Mouse (Mus musculus): ENCODE measurements at regions not wholly inside any gene's neighbourhood (a gene's known extent, or its start where the extent isn't known, plus 50 kb on each side); places are given as distances from the start of the nearest gene placed in this dataset.
A peak's percentile ranks its signal among the peaks of the same experiment; 100 is the strongest.

DNA sequence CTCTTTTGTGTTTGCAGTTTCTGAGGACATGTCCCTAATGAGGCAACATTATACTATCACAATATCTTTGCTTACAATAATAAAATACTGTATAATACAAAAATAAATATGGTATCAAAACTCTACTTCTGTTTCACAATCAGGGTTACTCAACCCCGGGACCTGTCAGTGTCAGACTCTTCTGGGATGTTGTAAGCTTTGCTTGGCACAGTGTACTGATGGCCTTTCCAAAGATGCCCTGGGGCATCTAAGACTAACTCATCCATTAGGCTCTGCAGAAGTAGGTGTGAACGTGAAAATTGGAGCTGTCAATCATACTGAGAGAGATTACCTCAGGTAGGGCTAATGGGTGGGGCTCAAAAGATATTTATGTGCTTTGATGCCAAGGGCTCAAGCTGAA lies 249.0 kb downstream of the Gm5447 start:
- peak; percentile 94 for DNase-seq (ENCODE audit: extremely low read depth, low read depth, low spot score)

GRCm38 (mm10) chr13:31240546-31240945 lies 266.5 kb downstream of the Gm5447 start:
- DNase-seq (ENCODE audit: extremely low read depth, low read depth, low spot score) = no peak

DNA sequence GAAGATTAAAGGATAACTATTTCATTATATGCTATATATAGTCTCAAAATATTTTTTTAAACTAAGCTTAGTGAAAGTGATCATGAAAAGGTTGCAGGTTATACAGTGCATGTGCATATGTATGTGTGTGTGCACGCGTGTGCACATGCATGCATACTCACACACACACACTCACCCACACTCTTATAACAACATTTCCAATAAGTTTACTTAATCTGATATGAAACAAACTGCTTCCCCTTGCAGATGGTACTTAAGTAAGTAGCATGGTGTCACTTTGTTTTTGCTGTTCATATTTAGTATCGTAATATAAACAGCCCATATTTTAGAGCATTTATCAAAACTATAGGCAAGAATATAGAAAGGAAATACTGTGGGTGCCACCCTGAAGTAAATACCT lies 275.0 kb downstream of the Gm5447 start:
- no peak for DNase-seq (ENCODE audit: extremely low read depth, low read depth, low spot score)

GRCm38 (mm10) chr13:31249525-31249924 lies 275.5 kb downstream of the Gm5447 start:
- no peak for DNase-seq (ENCODE audit: extremely low read depth, low read depth, low spot score)

GRCm38 (mm10) chr13:31254016-31254415 lies 280.0 kb downstream of the Gm5447 start:
- DNase-seq (ENCODE audit: extremely low read depth, low read depth, low spot score) = no peak

DNA sequence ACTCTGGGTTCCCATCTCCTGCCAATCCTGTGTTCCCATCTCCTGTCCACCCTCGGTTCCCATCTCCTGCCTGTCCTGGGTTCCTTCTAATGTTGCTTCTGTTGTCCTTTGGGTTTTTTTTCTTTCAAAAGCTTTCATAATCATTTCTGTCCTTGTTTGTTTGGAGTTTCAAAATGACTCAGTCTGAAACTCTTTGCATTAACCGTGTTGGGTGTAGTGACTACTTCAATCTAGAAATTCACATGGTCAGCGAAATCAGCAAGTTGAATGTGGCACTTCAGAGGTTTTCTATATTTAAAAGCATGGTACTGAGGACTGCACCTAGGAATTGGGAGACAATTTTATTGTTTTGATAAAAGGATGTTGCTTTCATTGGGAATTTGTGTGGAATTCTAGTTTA lies 280.7 kb downstream of the Gm5447 start:
- DNase-seq (ENCODE audit: extremely low read depth, low read depth, low spot score) = no peak

- peak; percentile 69 for DNase-seq (ENCODE audit: extremely low read depth, low read depth, low spot score)
Observed at GRCm38 (mm10) chr13:31255506-31255905, 281.5 kb downstream of the Gm5447 start.

GRCm38 (mm10) chr13:31267865-31268264 lies 288.1 kb upstream of the Foxq1 start:
- DNase-seq (ENCODE audit: extremely low read depth, low read depth, low spot score) = no peak

GRCm38 (mm10) chr13:31276005-31276644 lies 279.8 kb upstream of the Foxq1 start:
- no peak for DNase-seq (ENCODE audit: extremely low read depth, low read depth, low spot score)

DNA sequence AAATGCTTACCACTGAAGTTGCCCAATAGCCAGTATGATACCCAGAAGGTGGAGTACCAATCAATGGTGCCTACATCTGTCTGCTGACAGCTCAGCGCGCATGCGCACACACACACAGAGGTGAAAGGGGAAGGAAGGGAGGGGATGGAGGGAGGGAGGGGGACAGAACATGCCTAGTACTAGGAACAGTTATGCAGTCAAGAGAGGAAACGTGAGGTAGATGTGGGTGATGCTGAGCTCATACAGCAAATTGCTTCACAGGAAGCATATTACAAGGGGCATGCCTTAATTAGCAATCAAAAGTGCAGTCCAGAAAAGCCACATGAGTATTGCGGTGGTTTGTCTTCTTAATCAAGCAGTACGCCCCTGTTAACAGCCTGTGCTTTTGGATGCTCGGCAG lies 265.3 kb upstream of the Foxq1 start:
- no peak for DNase-seq (ENCODE audit: extremely low read depth, low read depth, low spot score)

GRCm38 (mm10) chr13:31292584-31293387 lies 263.1 kb upstream of the Foxq1 start:
- no peak for DNase-seq (ENCODE audit: extremely low read depth, low read depth, low spot score)

DNA sequence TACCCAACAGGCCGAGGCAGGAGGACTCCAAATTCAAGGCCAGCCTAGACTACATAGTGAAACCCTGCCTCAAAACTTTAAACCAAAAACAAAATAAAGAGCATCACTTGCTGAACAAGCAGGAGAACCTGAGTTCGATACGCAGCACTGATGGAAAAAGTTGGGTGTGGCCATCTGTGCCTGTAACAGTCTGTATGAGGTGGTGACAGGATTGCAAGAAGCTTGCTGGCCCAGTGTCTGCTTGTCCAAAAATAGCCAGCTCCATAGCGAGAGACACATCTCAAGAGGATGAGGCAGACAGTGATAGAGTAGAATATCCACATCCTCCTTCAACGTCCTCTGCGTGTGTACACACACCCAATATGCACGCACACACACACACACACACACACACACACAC lies 261.9 kb upstream of the Foxq1 start:
- DNase-seq (ENCODE audit: extremely low read depth, low read depth, low spot score) = no peak

GRCm38 (mm10) chr13:31303194-31303593 lies 252.7 kb upstream of the Foxq1 start:
- DNase-seq (ENCODE audit: extremely low read depth, low read depth, low spot score) = no peak

- peak; percentile 71 for DNase-seq (ENCODE audit: extremely low read depth, low read depth, low spot score)
Observed at GRCm38 (mm10) chr13:31304286-31304865, 251.6 kb upstream of the Foxq1 start.

DNA sequence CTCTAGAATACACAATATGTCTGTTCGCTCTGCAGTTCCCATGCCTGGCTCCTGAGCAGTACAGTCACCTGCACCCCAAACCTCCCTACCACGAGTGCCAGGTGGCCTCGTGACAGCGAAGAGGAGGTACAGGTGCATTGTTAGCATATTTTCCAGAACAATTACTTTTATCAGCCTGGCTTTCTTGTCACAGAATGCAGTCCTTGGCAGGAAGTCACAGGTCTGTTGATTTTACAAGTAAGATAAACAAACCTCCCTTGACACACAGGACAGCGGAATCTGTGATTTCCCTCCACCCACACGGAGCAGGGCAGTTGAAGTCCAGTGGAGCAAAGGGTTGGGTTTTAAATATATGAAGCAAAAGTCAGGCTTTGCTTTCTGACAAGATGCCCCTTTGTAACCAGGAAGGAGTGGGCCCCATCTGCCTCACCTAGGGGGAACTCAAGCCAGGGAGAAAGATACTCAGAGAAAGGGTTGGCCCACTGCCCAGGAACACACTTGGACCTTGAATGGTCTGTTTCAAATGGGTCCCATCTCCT lies 246.8 kb upstream of the Foxq1 start:
- no peak for DNase-seq (ENCODE audit: extremely low read depth, low read depth, low spot score)

GRCm38 (mm10) chr13:31312772-31313171 lies 243.2 kb upstream of the Foxq1 start:
- DNase-seq (ENCODE audit: extremely low read depth, low read depth, low spot score) = no peak

DNA sequence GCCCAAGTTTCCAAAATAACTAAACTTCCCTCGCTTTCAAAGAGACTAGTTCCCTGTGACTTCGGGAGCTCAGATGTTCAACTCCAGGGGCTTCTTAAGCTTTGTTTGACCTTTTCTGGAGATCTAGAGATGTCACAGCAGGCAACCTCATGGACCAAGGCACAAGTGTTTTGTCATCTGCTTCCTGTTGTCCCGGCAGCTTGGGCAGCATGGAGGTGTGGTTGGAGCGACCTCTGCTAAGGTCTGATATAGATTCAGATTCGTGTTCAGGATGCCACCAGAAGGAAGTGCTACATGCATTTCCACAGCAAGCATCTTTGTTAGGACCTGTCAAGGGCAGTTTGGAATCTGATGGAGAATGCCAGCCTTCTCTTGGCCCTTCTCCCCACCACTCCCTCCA lies 242.1 kb upstream of the Foxq1 start:
- DNase-seq (ENCODE audit: extremely low read depth, low read depth, low spot score) = no peak

DNA sequence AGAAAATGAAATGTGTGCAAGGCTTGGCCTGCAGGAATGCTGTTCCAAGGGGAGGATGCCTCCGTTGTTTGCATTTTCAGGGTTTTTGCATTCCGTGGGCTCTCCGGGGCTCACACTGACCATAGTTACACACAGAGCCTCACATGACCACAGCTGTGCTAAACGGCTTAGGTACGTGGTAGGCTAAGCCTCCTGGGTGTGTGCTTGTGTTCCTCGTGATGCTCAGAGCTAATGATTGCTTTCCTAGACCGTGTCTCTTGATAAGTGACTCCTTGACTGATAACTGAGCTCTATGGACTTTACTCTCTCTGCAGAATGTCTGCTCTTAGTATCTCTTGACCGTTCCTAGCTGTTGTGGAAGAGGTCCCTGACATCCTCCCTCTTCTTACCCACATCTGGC lies 238.9 kb upstream of the Foxq1 start:
- no peak for DNase-seq (ENCODE audit: extremely low read depth, low read depth, low spot score)

GRCm38 (mm10) chr13:31318008-31318407 lies 237.9 kb upstream of the Foxq1 start:
- no peak for DNase-seq (ENCODE audit: extremely low read depth, low read depth, low spot score)

- no peak for DNase-seq (ENCODE audit: extremely low read depth, low read depth, low spot score)
Observed at GRCm38 (mm10) chr13:31321411-31321810, 234.5 kb upstream of the Foxq1 start.

- no peak for DNase-seq (ENCODE audit: extremely low read depth, low read depth, low spot score)
Observed at GRCm38 (mm10) chr13:31326269-31326851, 229.6 kb upstream of the Foxq1 start.
